Mouse (Mus musculus): ENCODE data around the gene Skil. TPM values are rescaled to one million over a fixed set of nuclear protein-coding genes. Genes with fewer than 3 reads are reported as not detected.

Gene Skil
- polyA plus RNA-seq, 1 experiment from 2014 or later, result 28.9 TPM

DNA sequence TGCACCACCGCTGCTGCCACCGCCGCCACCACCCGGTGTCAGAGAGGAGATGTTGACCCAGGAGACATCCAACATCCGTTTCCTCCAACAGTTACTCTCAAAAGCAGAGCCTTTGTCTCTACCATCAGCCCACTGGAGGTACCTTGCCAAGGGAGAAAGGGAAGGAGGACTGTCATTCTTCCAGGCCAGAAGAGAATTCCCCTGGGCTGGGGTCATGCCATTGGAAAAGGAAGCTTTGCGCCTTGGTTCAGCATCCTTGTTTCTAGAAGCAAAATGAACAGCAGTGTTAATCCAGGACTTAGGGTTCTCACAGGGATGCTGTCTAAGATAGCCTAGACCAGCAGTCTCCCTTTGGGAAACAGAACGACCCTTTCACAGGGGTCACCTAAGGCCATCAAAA lies 32.5 kb upstream of the Skil start:
- DNase-seq (ENCODE audit: low spot score), result no peak
- no peak overlapping the region for H3K27ac ChIP-seq
- H3K9me3 ChIP-seq (replicated peaks), result no peaks in the 10 kb centered on the region
- H3K36me3 ChIP-seq, result no peaks in the 10 kb centered on the region
- 92% methylated on average over 7 of the region's 7 CpGs for WGBS
- H3K4me1 ChIP-seq, result peaks cover 5% of the 10 kb centered on the region; the same call in 1 of the 2 replicates
- H3K4me3 ChIP-seq, result no peak overlapping the region
- no peaks in the 10 kb centered on the region for H3K27me3 ChIP-seq (ENCODE audit: low read depth, poor library complexity, severe bottlenecking)

DNA sequence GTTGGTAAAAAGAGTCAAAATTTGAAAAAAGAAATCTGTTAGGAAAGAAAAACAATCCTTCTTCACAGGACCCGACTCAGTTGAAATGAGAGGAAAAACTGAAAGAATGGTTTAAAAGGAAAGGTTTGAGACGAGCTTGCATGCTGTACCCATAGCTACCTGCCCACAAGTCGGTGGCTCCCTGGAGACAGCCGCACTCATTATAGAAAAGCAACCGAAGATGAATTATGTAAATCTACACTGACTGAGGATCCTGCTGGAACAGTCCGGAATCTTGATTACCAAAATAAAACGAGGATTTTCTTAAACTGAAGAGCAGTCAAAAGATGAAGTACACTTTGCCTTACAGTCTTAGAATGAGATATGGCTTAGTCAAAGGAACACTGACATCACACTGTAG lies 26.4 kb upstream of the Skil start:
- Histone ChIP-seq H3K27me3 (ENCODE audit: low read depth, poor library complexity, severe bottlenecking) (no peaks in the 10 kb centered on the region), H3K9me3 (replicated peaks) (no peaks in the 10 kb centered on the region), H3K27ac (no peak overlapping the region), H3K4me1 (no peaks in the 10 kb centered on the region), H3K36me3 (no peaks in the 10 kb centered on the region), H3K4me3 (no peak overlapping the region)
- 88% methylated on average over 7 of the region's 7 CpGs for WGBS
- DNase-seq (ENCODE audit: low spot score), result no peak

GRCm38 (mm10) chr3:31071804-31072203 lies 23.1 kb upstream of the Skil start:
- H3K9me3 ChIP-seq (replicated peaks), result no peaks in the 10 kb centered on the region
- H3K36me3 ChIP-seq, result no peaks in the 10 kb centered on the region
- no peak overlapping the region for H3K27ac ChIP-seq
- H3K4me3 ChIP-seq, result no peak overlapping the region
- no peak for DNase-seq (ENCODE audit: low spot score)
- 91% methylated on average over 14 of the region's 14 CpGs for WGBS
- no peaks in the 10 kb centered on the region for H3K27me3 ChIP-seq (ENCODE audit: low read depth, poor library complexity, severe bottlenecking)
- H3K4me1 ChIP-seq, result no peaks in the 10 kb centered on the region

DNA sequence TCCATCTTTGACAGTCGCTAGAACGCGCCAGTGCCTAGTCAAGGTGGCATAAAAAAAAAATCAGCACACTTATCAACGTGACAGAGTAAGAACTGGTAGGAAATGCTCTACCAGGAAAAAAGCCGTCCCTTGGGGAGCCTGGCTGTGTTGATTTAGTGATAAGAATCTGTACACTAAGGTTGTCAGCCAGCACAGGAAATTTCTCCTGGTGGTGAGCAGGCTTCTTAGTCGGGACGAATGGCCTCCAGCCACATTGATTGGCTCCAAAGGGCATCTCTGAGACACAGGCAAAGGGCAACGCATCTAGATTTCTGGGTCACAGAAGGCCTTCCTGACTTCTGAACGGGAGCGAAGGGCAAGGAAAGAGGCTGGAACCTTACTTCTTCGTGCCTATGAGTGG lies 19.1 kb upstream of the Skil start:
- Histone ChIP-seq H3K4me1 (no peaks in the 10 kb centered on the region), H3K9me3 (replicated peaks) (no peaks in the 10 kb centered on the region), H3K27me3 (ENCODE audit: low read depth, poor library complexity, severe bottlenecking) (no peaks in the 10 kb centered on the region), H3K4me3 (no peak overlapping the region), H3K27ac (no peak overlapping the region), H3K36me3 (no peaks in the 10 kb centered on the region)
- DNase-seq (ENCODE audit: low spot score), result no peak
- WGBS, result 71% methylated on average over 11 of the region's 11 CpGs

- Histone ChIP-seq H3K27me3 (ENCODE audit: low read depth, poor library complexity, severe bottlenecking) (no peaks in the 10 kb centered on the region), H3K9me3 (replicated peaks) (no peaks in the 10 kb centered on the region), H3K4me3 (no peak overlapping the region), H3K4me1 (no peaks in the 10 kb centered on the region), H3K36me3 (no peaks in the 10 kb centered on the region), H3K27ac (no peak overlapping the region)
- 92% methylated on average over 6 of the region's 6 CpGs for WGBS
- no peak for DNase-seq (ENCODE audit: low spot score)
Observed at GRCm38 (mm10) chr3:31077068-31077703, 17.7 kb upstream of the Skil start.

- WGBS, result 87% methylated on average over 10 of the region's 10 CpGs
- Histone ChIP-seq H3K27me3 (ENCODE audit: low read depth, poor library complexity, severe bottlenecking) (no peaks in the 10 kb centered on the region), H3K4me3 (no peak overlapping the region), H3K27ac (no peak overlapping the region), H3K4me1 (peaks cover 4% of the 10 kb centered on the region; the same call in 1 of the 2 replicates), H3K36me3 (no peaks in the 10 kb centered on the region), H3K9me3 (replicated peaks) (no peaks in the 10 kb centered on the region)
- no peak for DNase-seq (ENCODE audit: low spot score)
Observed at GRCm38 (mm10) chr3:31079450-31079849, 15.4 kb upstream of the Skil start.

DNA sequence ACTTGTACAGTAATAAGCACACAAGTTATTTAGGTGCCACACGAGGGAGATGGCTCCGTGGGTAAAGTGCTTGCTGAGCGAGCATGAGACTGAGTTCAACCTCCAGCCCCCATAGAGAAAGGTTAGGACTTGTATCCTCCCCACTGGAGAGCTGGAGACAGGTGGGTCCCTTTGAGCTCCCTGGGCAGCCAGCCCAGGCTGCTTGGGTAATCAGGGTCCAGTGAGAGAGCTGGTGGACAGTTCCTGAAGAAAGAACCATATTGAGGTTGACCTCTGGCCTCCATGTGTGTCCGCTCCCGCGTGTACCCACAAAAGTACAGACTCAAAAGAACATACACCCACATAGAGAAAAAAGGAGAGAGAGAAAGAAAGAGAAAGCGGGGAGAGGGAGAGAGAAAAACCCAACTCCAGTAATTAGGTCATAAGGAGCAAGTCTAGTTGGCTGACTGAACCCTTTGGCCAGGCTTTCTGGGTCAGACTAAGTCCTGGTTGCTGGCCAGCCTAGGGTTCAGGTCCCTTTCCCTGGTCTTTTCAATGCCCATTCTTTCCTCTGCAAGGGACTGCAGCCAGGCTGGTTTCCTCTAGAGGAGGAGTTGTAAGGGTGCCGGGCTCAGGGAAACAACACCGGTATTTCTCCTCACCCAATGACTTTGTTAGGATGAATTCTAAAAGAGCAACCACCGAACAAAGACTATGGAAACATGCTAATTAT lies 13.9 kb upstream of the Skil start:
- Histone ChIP-seq H3K4me1 (peaks cover 4% of the 10 kb centered on the region; the same call in 1 of the 2 replicates), H3K36me3 (no peaks in the 10 kb centered on the region), H3K4me3 (no peak overlapping the region), H3K9me3 (replicated peaks) (no peaks in the 10 kb centered on the region), H3K27ac (no peak overlapping the region), H3K27me3 (ENCODE audit: low read depth, poor library complexity, severe bottlenecking) (no peaks in the 10 kb centered on the region)
- WGBS, result 89% methylated on average over 10 of the region's 10 CpGs
- no peak for DNase-seq (ENCODE audit: low spot score)

DNA sequence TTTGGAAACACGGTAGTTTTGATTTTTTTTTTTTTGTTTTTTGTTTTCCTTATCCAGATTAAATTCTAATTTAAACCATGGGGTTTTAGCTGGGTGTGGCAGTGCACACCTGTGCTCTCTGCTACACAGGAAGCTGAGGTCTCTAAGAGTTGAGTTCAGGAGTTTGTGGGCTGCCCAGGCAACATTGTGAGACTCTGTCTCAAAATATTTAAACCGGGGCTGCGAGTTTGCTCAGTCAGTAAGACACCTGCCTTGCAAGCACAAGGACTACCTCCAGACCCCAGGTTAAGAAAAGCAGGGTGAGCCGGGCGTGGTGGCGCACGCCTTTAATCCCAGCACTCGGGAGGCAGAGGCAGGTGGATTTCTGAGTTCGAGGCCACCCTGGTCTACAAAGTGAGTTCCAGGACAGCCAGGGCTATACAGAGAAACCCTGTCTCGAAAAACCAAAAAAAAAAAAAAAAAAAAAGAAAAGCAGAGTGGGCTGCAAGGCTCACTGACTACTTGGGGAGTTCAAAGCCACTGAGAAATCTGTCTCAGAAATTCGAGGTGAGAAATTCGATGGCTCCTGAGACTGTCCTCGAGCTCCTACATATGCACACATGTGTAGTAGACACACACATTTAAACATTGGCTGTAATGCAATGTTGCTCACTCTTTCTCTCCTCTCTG lies 11.9 kb upstream of the Skil start:
- DNase-seq (ENCODE audit: low spot score), result no peak
- H3K4me1 ChIP-seq, result peaks cover 4% of the 10 kb centered on the region; the same call in 1 of the 2 replicates
- WGBS, result 92% methylated on average over 12 of the region's 13 CpGs
- no peaks in the 10 kb centered on the region for H3K9me3 ChIP-seq (replicated peaks)
- H3K27ac ChIP-seq, result no peak overlapping the region
- H3K27me3 ChIP-seq (ENCODE audit: low read depth, poor library complexity, severe bottlenecking), result no peaks in the 10 kb centered on the region
- no peaks in the 10 kb centered on the region for H3K36me3 ChIP-seq
- no peak overlapping the region for H3K4me3 ChIP-seq

- 68% methylated on average over 12 of the region's 12 CpGs for WGBS
- H3K27me3 ChIP-seq (ENCODE audit: low read depth, poor library complexity, severe bottlenecking), result no peaks in the 10 kb centered on the region
- no peaks in the 10 kb centered on the region for H3K36me3 ChIP-seq
- no peak for DNase-seq (ENCODE audit: low spot score)
- H3K9me3 ChIP-seq (replicated peaks), result no peaks in the 10 kb centered on the region
- H3K4me3 ChIP-seq, result no peak overlapping the region
- peaks cover 4% of the 10 kb centered on the region; the same call in 1 of the 2 replicates for H3K4me1 ChIP-seq
- H3K27ac ChIP-seq, result no peak overlapping the region
Observed at GRCm38 (mm10) chr3:31083507-31084245, 11.2 kb upstream of the Skil start.

GRCm38 (mm10) chr3:31085000-31085399 lies 9.9 kb upstream of the Skil start:
- H3K4me1 ChIP-seq, result peaks cover 11% of the 10 kb centered on the region; the same call in 1 of the 2 replicates
- no peaks in the 10 kb centered on the region for H3K36me3 ChIP-seq
- 86% methylated on average over 3 of the region's 3 CpGs for WGBS
- H3K9me3 ChIP-seq (replicated peaks), result no peaks in the 10 kb centered on the region
- no peak overlapping the region for H3K27ac ChIP-seq
- no peak overlapping the region for H3K4me3 ChIP-seq
- no peaks in the 10 kb centered on the region for H3K27me3 ChIP-seq (ENCODE audit: low read depth, poor library complexity, severe bottlenecking)
- DNase-seq (ENCODE audit: low spot score), result no peak

DNA sequence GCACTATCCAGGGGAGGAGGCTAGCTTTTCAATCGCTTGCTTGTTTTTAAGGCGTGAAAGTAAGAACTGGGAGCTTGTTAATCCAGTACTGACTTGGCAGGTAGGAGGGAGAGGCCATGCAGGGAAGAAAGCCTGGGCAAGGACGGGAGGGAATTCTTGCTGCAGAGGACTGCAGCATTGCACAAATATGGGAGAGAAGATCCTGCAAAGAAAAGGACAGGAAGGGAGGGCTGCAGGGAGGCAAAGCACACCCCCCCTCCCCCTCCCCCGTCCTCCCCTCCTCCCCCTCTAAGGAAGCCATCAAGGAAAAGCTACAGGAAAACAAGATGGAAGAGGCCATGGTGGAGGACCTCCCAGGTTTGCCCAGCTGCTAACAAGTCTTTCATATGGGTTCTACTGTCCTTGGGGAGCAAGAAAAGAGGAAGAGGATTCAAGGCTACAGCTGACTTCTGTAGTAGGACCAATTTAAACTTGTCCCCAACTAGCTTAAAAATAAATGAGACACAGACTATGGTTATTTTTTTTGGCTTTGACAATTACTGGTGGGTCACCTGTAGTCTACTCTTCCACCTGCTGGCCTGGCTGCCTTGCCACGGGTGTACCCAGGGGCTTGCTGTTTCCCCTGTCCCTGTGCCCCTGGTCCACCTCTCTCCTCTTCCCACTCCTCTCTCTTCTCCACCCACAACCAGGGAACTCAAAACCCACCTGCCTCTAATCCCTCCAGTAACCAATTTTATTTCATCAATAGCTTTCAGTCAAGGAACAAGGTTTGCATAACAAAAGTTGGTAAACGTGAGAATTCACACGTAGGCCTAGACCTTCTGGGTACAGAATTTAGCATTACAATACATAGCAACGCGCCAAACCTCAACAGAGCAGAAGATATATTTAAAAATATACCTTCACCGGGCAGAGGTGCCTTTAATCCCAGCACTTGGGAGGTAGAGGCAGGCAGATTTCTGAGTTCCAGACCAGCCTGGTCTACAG lies 5.8 kb upstream of the Skil start:
- 43% methylated on average over 10 of the region's 10 CpGs for WGBS
- Histone ChIP-seq H3K36me3 (no peaks in the 10 kb centered on the region), H3K4me3 (no peak overlapping the region), H3K9me3 (replicated peaks) (no peaks in the 10 kb centered on the region), H3K4me1 (peaks cover 14% of the 10 kb centered on the region), H3K27ac (no peak overlapping the region), H3K27me3 (ENCODE audit: low read depth, poor library complexity, severe bottlenecking) (no peaks in the 10 kb centered on the region)
- no peak for DNase-seq (ENCODE audit: low spot score)

DNA sequence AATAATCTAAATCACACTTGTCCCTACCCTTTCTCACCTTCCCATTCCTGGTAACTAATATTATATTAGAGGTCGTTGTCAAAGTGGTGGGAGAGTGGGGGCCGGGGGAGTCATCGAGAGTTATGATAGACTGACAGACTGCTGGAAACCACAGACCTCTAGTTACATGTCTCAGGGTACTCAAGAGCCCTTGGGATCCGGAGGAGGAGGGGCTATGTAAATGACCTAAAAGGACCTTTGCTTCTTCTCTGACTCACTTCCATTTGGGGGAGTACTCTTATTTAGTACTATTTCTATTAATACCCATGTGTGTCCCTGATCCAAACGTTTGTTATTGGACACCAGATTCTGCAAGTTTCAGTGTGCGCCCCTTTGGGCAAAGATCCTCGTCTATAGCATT lies 4.9 kb upstream of the Skil start:
- no peaks in the 10 kb centered on the region for H3K27me3 ChIP-seq (ENCODE audit: low read depth, poor library complexity, severe bottlenecking)
- no peak for DNase-seq (ENCODE audit: low spot score)
- no peak overlapping the region for H3K4me3 ChIP-seq
- H3K36me3 ChIP-seq, result no peaks in the 10 kb centered on the region
- 66% methylated on average over 7 of the region's 7 CpGs for WGBS
- H3K9me3 ChIP-seq (replicated peaks), result no peaks in the 10 kb centered on the region
- H3K4me1 ChIP-seq, result peaks cover 14% of the 10 kb centered on the region
- no peak overlapping the region for H3K27ac ChIP-seq
